Mouse (Mus musculus) small intestine, adult 2 months (tissue): Measurements from ENCODE around the gene Bzw2. TPM values are rescaled to one million over a fixed set of nuclear protein-coding genes. Genes with fewer than 3 reads are reported as not detected.
A peak's percentile ranks its signal among the peaks of the same experiment; 100 is the strongest.

Experiments
- H3K27ac ChIP-seq: fragments of 200-500 bp; 2 replicates; pipeline ENCODE4 v1.5.1; 2012; ENCODE audit warnings: low read depth, low read length, control low read depth, inconsistent platforms; ENCODE audit not compliant: insufficient read depth
- H3K27me3 ChIP-seq: fragments of 200-500 bp; 2 replicates; pipeline ENCODE4 v1.6.1; 2012; ENCODE audit warnings: mild to moderate bottlenecking, moderate library complexity, low read length, inconsistent platforms; ENCODE audit not compliant: control insufficient read depth, insufficient read depth
- H3K36me3 ChIP-seq: fragments of 200-500 bp; 2 replicates; pipeline ENCODE4 v1.6.1; 2012; ENCODE audit warnings: mild to moderate bottlenecking, low read length, control low read depth, inconsistent platforms; ENCODE audit not compliant: control insufficient read depth, insufficient read depth
- H3K4me1 ChIP-seq: fragments of 200-500 bp; 2 replicates; pipeline ENCODE4 v1.6.1; 2012; ENCODE audit warnings: low read length, inconsistent platforms, mixed read lengths; ENCODE audit not compliant: control insufficient read depth, insufficient read depth, insufficient read length
- H3K4me3 ChIP-seq: fragments of 200-500 bp; 2 replicates; pipeline ENCODE4 v1.5.1; 2012; ENCODE audit warnings: low read depth, mild to moderate bottlenecking, control low read depth, inconsistent platforms, low read length, moderate library complexity
- CTCF ChIP-seq: fragments of 200-500 bp; IDR thresholded peaks from 2 replicates; pipeline ENCODE4 v1.5.1; 2012; ENCODE audit warnings: low read depth, mild to moderate bottlenecking, control low read depth, inconsistent platforms, low read length, moderate library complexity, mixed read lengths; ENCODE audit not compliant: insufficient replicate concordance, insufficient read length; ENCODE audit errors: extremely low read depth
- POLR2A ChIP-seq: fragments of 200-500 bp; IDR thresholded peaks from 2 replicates; pipeline ENCODE4 v1.6.1; 2012; ENCODE audit warnings: low read depth, mild to moderate bottlenecking, control low read depth, inconsistent platforms, low read length, moderate library complexity
- WGBS: fragments of 180-500 bp; shearing (Covaris S2); methylation state at CpG from one replicate; pipeline ENCODE4 v1.1.7; 2018; 5-methylcytosine and 5-hydroxymethylcytosine counted together
- polyA plus RNA-seq: library from polyadenylated mRNA; depleted of rRNA; stranded (reverse); fragments of >200 nt; gene quantifications from 2 replicates; pipeline ENCODE4 v1.2.3, GENCODE M21; 2012

The Bzw2 gene
- polyA plus RNA-seq, 1 experiment: 4.8 TPM

DNA sequence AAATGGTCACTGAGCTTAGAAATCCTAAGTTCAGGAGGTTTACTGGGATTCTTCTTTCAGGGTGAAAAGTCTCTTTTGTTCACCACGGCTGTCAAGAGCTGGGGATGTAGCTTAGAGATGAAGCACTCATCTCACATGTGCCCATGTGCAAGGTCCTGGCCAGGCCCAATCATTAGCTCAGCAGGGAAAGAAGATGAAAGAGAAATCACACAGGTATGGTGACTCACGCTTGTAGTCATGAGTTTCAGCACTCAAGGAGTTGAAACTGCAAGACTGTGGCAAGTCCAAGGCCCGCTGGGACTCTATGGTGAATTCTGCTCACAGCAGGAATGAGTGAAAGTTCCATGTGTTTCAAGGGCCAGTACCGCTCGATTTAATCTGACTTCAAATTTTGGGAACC is 23.8 kb downstream of the Bzw2 start:
- TF ChIP-seq POLR2A: no peak
- TF ChIP-seq CTCF: no peak
- H3K4me3 ChIP-seq: no peak overlapping the region
- H3K27ac ChIP-seq: peak overlapping the region; percentile 54; the same call in 1 of the 2 replicates
- H3K4me1 ChIP-seq: no peaks in the 10 kb centered on the region; the same call in 1 of the 2 replicates
- 79% methylated on average over 5 of the region's 5 CpGs for WGBS
- no peaks in the 10 kb centered on the region for H3K27me3 ChIP-seq
- H3K36me3 ChIP-seq: peaks cover 6% of the 10 kb centered on the region

DNA sequence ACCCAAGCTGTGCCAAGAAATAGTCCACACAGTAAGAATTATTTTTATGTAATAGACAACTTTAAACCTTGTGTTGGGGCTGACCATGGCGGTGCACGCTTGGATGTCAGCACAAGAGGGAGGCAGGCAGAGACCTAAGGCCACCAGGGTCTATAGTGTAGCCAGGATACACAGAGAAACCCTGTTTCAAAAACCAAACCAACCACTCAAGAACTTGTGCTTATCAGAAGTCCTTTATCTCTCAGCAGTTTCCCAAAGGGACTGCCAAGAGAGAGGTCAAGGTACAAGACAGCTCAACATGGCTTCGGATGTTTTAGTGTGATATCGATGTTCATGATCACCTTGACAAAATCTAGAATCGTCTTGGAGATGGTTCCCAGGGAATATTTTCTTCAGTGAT is 24.3 kb downstream of the Bzw2 start:
- Histone ChIP-seq H3K4me3 (no peak overlapping the region), H3K36me3 (peaks cover 7% of the 10 kb centered on the region), H3K27ac (peak overlapping the region; percentile 67), H3K27me3 (no peaks in the 10 kb centered on the region), H3K4me1 (no peaks in the 10 kb centered on the region; the same call in 1 of the 2 replicates)
- TF ChIP-seq CTCF: no peak
- 24% methylated on average over 5 of the region's 5 CpGs for WGBS

DNA sequence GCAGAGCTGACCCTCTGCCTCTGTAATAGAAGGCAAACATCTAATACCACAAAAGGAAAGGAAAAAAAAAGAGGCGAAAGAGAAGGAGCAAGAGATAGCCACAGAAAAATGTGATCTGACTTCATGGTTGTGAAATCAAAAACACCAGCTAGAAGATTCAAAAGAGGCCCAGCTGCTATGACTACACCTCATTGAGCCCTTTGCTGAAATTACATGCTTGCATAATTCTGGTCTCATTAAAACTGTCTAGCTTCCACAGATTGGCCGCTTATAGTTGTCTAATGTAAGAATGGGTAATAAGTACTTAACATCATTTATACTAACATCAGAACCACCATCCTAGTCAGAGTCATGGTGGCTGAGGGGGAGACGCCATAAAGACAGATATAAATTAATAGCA is 25.2 kb downstream of the Bzw2 start:
- no peak overlapping the region for H3K4me3 ChIP-seq
- no peak overlapping the region for H3K27ac ChIP-seq
- H3K4me1 ChIP-seq: no peaks in the 10 kb centered on the region; the same call in 1 of the 2 replicates
- WGBS: 87% methylated on average over 3 of the region's 3 CpGs
- no peaks in the 10 kb centered on the region for H3K27me3 ChIP-seq
- no peak for TF ChIP-seq CTCF
- peaks cover 7% of the 10 kb centered on the region for H3K36me3 ChIP-seq

DNA sequence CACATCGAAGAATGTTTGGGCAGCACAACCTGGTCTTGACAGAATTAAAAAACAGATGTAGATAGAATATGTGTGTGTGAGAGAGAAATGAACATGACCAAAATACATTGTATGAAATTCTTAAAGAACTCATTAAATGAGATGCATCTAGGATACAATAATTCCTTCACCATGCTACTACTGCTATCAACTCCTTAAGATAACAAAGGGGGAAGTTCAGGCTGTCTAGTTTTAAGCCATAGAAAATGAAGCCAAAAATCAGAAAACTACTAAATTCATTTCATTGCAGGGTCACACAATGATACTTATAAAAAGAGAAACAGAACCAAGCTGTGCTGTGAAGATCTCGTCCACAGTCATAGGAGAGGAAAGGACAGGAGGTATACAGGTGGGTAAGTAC is 25.6 kb downstream of the Bzw2 start:
- TF ChIP-seq POLR2A: no peak
- TF ChIP-seq CTCF: no peak
- Histone ChIP-seq H3K36me3 (peaks cover 9% of the 10 kb centered on the region), H3K27ac (no peak overlapping the region), H3K4me3 (no peak overlapping the region), H3K4me1 (no peaks in the 10 kb centered on the region; the same call in 1 of the 2 replicates), H3K27me3 (no peaks in the 10 kb centered on the region)
- WGBS: 89% methylated on average over 2 of the region's 2 CpGs

DNA sequence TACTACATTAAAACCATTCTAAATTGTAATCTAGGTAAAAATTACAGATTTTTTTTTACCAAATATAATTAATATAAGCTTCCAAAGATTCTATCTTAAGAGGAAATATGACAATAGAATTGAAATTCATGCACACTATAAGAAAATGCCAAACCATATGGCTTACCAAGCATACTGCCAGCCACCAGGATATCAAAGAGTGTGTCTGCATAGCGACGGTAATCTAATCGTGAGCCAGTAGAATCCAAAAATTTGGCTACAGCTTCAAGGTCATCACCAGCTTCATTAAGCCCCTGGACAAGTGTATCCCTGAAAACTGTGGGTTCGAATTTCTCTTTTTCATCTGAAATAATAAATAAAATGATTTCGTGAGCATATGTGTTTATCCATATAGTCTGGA is 28.1 kb downstream of the Bzw2 start:
- TF ChIP-seq CTCF (no peak), POLR2A (no peak)
- Histone ChIP-seq H3K4me1 (no peaks in the 10 kb centered on the region; the same call in 1 of the 2 replicates), H3K36me3 (peaks cover 11% of the 10 kb centered on the region), H3K27me3 (no peaks in the 10 kb centered on the region), H3K4me3 (no peak overlapping the region), H3K27ac (no peak overlapping the region)
- 97% methylated on average over 5 of the region's 5 CpGs for WGBS

DNA sequence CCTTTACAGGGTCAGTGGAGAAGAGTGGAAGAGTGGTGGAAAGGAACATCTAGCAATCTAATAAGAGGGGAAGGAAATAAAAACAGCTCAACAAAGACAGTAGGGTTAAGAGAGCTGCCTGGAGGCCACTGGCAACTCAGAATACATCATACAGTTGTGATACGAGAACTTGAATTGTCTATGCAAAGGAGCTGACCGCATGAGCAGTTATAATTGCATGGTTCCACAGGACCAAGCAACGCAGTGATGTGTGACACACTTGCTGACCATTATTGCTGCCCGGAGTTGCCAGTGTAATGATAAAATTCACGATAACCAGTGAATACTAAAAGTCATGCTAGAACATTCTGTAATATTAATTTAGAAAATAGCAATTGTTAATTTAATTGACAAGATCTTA is 31.8 kb downstream of the Bzw2 start:
- Histone ChIP-seq H3K27me3 (no peaks in the 10 kb centered on the region), H3K4me3 (no peak overlapping the region), H3K27ac (no peak overlapping the region), H3K36me3 (peaks cover 24% of the 10 kb centered on the region), H3K4me1 (no peaks in the 10 kb centered on the region)
- 93% methylated on average over 5 of the region's 5 CpGs for WGBS
- TF ChIP-seq CTCF (no peak), POLR2A (no peak)

DNA sequence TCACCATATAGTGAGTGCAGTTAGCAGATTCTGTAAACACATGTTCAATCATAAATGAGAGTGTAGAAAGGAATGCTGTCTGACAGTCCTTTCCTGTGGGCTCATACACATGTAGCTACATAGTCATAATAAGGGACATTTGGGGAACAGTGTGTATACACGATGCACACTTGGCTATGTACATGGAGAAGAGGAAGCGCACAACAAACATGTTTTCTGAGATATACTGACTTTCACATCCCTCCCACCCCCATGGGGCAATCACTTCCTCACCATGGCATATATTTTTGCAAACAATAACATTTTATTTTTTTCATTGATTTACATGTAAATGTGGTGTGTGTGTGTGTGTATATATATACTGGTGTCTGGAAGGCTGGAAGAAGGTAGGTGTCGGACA is 38.6 kb downstream of the Bzw2 start:
- no peaks in the 10 kb centered on the region for H3K4me1 ChIP-seq
- H3K27ac ChIP-seq: no peak overlapping the region
- H3K27me3 ChIP-seq: no peaks in the 10 kb centered on the region
- WGBS: 85% methylated on average over 3 of the region's 3 CpGs
- no peak overlapping the region for H3K4me3 ChIP-seq
- TF ChIP-seq POLR2A (no peak), CTCF (no peak)
- H3K36me3 ChIP-seq: peaks cover 32% of the 10 kb centered on the region

DNA sequence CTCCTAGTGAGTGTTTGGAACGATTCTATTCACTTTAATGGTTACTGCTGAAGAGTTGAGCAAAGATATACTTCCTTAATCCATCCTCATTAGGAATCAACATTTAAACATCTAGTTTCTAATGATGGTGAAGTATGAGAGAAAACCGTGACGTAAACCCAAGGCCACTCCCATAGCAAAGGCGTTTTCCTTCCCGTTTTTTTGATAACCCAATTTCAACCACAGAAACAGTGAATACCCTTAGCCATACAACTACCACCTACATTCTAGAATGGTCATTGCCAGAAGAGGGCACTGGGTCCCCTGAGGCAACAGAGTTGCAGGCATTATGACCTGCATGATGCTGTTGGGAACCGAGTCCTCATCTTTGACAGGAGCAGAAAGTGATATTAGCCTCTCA is 40.7 kb downstream of the Bzw2 start:
- Histone ChIP-seq H3K27me3 (no peaks in the 10 kb centered on the region), H3K4me1 (no peaks in the 10 kb centered on the region), H3K4me3 (no peak overlapping the region), H3K27ac (no peak overlapping the region), H3K36me3 (peaks cover 30% of the 10 kb centered on the region)
- TF ChIP-seq POLR2A (no peak), CTCF (no peak)
- WGBS: 86% methylated on average over 6 of the region's 6 CpGs
